Mouse (Mus musculus) gastrocnemius, postnatal 10 days (tissue): ENCODE results near the gene Ltbp2. TPM values are rescaled to one million over a fixed set of nuclear protein-coding genes. Genes with fewer than 3 reads are reported as not detected.
A peak's percentile ranks its signal among the peaks of the same experiment; 100 is the strongest.

Experiments used
- DNase-seq: peaks from one replicate; pipeline ENCODE4 v3.0.0; 2021; ENCODE audit warnings: mixed read lengths
- total RNA-seq, 2 experiments: library from RNA; stranded (reverse); gene quantifications; 2 replicates each; pipeline ENCODE4 v1.2.3; 2021

Ltbp2 gene
- total RNA-seq, 2 experiments from 2014 or later, result 1.9 to 2.5 TPM

DNA sequence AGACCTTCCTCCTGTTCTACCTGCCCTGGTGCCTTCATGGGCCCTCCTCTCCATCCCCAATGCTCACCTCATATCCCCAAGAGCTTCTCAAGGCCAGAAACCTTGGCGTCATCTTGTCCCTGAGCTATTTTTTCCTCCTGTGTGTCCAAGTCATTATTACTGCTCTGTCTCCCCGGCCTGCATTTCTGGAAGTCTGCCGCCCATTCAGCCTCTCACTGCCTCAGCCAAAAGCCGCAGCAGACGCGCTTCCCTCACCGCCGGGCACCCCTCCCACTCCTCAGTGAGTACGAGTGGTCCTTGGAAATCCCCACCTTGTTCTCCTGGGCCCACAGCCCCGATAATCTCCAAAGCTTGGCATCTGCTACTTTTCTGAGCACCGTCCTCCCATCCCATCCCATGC, 3.8 kb upstream of the Ltbp2 start:
- DNase-seq, result peak; percentile 38

DNA sequence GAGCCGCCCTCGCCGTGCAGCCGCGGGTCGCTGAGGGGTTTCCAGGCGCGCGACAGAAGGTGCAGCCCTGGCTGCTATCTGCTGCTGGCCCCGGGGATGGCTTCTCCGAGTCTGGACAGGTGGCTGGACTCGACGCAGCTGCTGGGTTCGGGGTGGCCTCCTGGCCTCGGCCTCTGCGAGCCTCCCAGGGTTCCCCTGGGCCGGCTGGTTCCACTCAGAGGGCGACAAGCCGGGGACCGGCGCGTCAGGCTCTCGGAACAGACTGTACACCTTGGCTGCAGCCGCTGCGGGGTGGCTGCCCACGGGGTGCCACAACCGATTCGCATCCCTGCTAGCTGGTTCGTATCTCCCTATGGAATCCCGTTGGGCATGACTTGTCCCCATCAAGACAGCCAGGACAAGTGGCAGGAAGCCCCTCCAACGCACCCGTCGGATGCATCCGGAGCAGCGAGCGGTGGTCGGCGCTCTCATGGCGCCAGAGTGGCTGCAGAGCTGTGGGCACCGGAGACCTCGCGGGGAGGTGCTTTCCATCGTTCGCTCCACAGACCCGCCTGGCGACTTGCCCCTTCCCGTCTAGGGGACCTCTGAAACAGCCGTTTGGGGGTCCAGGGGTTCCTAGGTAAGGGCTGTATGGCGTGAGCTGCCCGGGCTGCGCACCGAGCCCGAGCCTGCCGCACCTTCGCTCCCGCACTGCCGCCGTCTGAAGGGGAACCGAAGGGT, 411 bp downstream of the Ltbp2 start:
- DNase-seq, result peak; percentile 25

DNA sequence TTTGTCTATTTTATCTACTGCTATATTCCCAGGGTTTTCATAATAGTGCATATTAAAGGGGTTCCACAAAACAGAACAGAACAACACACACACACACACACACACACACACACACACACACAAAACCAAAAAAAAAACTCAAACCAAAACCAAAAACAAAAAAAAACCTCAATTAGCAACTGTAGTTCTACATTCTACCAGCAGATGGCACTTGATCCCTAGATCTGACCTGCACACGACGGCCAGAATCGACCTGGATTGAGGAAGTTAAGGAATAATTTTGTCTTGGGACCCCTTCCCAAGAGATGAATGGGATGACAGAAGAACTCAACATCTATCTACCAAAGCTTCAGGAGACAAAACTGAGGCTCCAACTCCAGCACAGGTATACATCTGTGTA, 2.9 kb downstream of the Ltbp2 start:
- no peak for DNase-seq

DNA sequence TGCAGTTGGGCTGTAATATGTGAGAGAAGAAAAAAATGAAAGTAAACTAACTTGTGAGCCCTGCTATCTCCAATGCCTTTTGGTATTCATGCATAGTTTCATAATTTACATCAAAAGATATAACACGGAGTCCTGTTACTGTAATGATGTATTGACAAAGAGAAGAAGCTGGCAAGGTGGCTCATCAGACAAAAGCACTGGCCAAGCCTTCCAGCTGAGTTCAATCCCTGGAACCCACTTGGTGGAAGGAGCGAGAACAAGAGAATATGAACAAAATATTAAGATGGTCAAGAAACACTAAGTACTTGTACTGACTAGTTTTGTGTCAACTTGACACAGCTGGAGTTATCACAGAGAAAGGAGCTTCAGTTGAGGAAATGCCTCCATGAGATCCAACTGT, 4.0 kb downstream of the Ltbp2 start:
- no peak for DNase-seq

DNA sequence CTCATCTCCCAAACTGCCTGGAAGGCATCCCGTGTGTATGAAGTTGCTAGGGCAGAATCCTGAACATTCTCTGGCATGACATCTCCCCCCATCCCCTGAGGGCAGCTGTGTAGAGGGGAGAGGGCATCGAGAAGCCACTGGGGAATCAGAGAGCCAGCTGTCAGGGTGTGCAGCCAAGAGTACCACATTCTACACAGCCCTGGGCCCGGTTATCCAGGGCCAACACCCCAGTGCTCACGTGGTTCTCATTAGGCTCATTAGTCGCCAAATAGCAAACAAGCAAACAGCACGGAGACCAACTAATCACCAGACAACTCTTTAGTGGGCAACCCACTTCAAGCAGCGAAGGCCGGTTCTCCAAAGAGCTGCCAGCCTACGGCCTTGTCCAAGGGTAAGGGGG, 10.9 kb downstream of the Ltbp2 start:
- DNase-seq, result no peak

DNA sequence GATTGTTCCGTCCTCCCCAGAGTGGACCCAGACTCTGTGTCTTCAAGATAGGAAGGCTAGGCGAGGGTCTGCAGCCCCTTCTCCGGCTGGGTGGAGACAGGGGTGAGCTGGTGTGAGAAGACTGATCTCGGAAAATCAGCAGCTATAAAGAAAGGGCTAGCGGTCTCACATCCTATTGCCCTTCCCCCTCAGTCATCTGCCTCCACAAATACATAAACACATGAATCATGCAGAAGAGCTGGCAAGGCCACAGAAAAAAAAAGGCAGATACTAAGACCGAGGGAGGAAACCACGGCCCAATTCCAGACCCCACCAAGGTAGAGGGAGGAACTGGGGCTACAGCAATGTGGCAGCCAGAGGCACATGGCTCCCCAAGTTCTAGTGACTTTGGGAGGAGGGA, 11.5 kb downstream of the Ltbp2 start:
- no peak for DNase-seq

DNA sequence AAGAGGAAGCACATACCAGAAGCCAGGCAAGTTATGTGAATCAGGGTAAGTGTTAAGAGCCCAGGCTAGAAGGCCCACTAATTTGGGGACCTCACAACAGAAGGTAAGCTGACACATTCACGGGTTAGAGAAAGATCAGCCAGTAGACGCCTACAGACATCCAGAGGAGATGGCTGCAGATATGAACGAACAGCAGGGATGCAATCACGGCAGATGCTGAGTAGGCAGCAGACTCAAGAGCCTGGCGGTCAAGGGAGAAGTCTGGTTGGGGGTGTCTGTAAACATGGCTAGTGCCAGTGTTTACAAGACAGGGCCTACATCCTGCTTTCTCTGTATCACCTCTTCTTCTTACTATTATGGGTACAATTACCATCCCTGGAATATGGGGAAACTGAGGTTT, 13.1 kb downstream of the Ltbp2 start:
- DNase-seq, result no peak

DNA sequence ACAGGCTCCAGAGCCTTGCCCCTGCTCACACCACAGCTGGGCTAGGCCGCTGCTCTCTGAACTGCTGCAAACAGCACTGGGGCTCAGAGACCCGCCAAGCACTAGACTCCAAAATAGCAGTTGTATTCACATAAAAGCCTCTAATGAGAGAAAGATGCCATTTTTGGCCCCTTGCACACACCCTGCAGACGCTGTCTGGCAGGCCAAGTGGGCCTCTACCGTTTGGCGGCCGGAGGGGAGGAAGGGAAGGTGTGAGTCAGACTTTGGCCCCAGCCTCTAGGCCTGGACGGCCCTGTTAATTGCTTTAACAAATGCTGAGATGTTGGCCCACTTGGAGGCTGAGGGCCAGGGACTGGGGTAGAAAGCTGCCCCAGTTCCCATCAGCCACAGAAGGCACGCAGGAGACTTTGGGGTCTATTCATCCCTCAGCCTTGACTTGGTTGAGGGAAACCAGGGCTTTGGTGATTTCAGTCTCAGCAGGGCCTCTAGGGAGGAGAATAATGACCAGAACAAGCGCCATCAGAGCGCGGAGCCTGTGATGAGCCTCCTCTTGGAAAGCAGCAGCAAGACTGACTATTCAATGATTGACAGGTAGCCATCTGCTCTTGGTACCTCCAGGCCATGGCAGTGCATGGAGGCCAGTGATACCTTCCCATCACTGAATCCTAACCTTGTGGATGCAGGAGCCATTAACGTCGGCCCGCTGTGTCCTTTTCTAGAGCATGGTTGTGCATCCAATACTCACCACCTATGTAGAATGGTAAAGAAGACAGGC, 14.0 kb downstream of the Ltbp2 start:
- peak; percentile 57 for DNase-seq

DNA sequence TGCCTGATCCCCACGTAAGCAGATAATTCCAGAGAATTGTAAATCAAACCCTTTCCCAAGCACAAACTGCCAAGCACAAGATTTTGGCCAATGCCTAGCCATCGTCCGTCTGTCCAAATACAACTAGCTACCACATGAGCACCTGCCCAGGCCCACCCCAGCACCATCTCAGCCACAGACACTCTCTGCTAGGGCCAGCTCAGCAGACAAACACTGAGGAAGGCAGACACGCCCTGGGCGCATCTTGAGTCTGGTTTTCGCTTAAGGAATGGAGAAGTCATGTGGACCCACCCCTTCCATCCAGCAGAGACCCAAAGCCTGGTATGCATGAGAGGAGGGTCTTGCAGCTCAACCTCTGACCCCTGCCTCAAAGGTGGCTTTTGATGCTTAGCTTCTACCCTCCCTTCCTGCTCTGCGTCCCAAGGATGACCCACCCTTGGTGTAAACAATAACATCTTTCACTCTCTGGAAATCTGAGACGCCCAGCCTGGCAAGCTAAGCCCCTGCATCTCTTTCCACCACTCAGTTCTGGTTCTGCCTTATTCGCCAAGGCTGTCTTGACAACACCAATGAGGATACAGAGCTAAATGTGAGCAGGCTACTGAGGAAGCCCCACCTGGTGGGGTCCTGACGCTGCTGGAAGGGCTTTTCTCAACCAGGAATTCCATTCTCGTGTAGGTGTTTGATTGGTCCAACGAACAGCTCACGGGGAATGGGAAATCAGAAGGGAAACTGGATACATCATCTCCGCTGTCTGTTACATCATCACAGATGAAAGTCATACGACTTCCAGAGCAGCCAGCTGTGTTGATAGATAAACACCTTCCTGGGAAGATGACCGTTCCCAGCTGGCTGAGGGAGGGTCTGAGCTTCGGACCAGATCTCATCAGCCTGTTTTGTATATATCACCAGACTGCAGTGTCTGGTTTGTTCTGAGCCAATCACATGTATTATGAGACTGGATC, 17.9 kb downstream of the Ltbp2 start:
- DNase-seq, result no peak

DNA sequence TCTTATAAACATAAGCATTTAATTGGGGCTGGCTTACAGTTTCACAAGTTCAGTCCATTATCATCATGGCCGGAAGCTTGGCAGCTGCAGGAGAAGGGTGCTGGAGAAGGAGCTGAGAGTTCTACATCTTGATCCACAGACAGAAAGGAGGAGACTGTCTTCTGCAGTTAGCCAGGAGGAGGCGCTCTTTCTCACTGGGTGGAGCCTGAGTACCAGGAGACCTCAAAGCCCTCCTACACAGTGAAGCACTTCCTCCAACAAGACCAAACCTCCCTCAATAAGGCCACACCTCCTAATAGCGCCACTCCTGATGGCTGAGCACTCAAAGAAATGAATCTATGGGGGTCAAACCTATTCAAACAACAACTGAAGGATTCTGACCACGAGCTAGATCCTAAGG, 18.6 kb downstream of the Ltbp2 start:
- DNase-seq, result no peak

DNA sequence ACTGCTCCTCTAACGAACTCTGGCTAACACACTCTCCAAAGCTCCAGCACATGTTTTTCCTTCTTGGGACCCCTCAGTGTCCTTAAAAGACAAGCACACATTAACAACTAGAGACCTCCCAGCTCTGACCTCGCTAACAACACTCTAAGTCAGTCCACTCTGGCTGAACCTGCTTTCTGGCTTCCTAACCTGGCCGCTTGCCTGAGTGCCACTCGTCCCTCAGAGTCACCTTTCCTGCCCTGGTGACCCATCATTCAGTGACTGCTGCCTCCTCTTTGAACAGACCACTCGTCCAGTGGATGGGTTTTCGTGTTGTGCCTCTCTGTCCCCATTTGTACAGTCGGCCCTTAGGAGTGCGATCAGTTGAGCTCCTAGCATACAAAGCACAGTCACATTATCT, 19.8 kb downstream of the Ltbp2 start:
- no peak for DNase-seq

DNA sequence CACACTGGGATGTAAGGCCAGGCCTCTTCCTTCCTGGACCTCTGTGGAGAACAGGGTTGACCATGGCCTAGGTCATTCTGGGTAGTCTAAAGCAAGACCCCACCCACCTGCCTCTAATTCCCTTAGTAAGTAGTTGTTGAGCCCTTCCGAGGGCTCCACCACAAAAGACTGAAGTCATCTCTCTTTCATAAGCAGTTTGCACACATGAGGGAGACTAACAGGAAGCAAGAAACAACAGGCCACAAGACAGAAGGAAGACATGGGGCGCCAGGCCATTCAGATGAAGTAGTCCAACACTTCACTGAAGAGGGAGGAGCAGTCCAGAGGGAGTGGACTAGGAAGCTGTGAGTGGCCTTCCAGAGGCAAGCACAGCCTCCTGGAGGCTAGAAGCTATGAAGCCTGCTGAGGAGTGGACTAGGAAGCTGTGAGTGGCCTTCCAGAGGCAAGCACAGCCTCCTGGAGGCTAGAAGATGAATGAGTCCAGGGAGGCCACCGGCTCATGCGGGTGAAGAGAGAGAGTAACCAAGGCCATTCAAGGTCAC, 21.2 kb downstream of the Ltbp2 start:
- no peak for DNase-seq

DNA sequence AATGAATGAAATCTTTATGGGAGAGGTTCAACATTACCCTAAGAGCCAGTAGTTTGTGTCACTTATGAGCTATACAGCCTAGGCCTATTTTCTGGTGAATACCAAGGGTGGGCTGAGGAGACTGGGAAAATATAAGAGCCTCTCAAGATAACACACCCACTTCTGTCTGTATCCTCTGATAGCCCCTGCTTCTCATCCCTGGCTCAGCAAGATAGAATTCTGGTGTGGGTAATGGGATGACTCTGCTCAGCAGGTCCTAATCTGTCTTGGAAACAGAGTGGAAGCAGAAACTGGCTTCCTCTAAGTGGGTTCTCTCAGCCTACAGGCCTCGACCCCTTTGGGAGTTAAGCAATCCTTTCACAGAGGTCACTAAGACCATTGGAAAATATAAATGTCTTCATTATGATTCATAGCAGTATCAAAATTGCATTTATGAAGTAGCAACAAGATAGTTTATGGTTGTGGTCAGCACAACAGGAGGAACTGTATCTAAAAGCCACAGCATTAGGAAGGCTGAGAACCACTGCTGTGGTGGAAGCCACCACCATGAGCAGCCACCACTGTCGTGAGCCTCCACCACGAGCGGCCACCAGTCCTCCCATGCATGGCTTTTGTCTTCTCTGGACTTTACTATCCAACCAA, 21.8 kb downstream of the Ltbp2 start:
- DNase-seq, result no peak

DNA sequence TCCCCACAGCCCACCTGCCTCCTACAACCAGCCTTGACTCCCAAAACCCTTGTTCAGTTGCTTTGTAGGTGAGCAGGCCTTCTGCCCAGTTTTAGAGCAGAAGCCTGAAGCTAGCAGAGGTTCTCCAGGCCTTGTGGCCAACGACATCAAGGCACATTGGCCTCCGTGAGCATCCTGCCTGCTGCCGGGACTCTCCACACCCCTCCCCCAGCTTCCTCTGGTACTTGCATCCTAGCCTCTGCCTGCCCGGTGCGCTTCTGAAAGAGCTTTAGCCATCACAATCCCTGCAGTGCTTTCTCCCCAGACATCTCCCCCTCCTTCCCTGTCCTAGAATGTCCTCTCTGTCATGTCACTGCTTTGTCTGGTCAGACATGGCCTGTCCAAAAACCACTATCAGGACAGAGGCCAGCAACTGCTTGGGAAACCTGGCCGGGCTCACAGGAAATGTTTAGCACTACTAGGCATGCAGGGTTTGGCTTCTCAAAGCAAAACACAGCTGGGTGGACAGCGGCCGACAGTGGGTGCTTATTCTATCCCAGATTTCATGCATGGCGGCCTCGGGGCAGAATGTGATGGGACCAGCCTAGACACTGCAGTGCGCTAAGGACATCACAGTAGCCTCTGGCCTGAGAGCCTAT, 24.8 kb downstream of the Ltbp2 start:
- peak; percentile 30 for DNase-seq

DNA sequence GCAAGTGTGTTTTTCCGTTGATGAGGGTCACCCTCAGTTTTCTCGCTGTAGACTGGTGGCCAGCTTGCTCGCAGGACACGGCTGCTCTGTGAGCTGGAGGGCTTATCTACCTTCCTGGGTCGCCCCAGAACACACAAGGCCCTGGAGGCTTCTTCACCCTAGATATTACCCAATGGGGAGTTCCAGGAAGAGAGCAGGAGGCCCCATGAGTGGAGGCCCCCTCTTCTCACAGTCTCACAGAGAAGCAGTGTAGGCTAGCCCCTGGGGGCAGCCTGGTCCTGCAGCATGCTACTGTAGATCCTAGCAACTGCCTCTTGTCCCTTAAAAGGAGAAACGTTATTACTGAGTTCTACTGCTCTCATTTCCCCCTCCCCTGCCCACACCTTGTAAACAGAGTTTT, 28.4 kb downstream of the Ltbp2 start:
- DNase-seq, result no peak

DNA sequence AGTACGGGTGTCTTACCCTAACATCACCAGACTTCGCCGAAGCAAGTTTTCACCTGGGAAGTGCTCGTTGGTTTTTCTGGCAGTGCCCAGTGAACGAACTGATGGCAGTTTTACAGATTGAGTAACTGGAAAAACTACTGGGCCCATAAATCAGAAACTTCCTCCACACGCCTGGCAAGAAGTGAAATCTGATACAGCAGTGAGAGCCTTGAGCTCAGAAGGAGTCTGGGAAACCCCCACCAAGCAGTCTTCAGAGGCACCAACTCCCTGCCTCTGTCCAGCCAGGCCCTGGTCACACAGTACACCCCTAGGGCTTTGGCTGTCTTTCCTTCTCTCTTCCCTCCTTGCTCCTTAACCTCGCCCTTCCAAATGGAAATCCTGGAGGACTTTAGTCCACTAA, 28.9 kb downstream of the Ltbp2 start:
- no peak for DNase-seq

DNA sequence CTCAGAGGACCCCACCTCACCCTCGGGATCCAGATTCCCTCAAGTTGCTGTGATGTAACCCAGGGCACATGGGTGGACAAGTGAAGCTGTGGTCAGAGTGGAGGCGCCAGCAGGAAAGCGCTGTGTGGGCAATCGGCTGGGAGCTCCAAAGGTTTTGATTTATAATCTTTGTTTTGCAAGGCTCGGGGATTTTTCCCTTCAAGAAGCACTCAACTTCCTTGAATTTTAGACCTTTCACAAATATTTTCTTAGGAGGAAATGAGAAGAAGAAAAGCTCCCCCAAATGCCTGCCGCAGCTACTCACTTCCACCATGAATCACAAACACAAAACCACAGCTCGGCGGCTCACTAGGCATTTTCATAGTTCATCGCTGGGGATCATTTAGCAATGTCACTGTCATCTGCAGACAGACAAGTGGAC, 29.7 kb downstream of the Ltbp2 start:
- no peak for DNase-seq

DNA sequence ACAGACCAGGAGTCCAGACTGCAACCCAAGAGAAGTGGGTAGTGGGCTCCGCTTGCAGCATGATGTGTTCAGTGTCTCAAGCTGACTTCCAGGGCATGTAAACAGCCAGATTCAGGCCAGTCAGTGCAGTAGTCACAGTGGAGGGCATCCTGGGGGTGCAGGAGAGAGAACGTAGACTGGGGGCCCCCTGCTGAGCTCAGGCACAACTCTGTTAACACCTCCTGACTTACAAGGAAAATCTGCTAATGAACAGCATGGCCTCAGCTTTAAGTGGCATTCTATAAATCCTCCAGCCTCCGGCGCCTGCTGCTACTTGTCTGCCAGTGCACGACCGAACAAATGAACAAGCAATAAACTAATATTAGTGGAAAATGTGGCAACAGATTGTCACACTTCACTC, 33.6 kb downstream of the Ltbp2 start:
- no peak for DNase-seq

DNA sequence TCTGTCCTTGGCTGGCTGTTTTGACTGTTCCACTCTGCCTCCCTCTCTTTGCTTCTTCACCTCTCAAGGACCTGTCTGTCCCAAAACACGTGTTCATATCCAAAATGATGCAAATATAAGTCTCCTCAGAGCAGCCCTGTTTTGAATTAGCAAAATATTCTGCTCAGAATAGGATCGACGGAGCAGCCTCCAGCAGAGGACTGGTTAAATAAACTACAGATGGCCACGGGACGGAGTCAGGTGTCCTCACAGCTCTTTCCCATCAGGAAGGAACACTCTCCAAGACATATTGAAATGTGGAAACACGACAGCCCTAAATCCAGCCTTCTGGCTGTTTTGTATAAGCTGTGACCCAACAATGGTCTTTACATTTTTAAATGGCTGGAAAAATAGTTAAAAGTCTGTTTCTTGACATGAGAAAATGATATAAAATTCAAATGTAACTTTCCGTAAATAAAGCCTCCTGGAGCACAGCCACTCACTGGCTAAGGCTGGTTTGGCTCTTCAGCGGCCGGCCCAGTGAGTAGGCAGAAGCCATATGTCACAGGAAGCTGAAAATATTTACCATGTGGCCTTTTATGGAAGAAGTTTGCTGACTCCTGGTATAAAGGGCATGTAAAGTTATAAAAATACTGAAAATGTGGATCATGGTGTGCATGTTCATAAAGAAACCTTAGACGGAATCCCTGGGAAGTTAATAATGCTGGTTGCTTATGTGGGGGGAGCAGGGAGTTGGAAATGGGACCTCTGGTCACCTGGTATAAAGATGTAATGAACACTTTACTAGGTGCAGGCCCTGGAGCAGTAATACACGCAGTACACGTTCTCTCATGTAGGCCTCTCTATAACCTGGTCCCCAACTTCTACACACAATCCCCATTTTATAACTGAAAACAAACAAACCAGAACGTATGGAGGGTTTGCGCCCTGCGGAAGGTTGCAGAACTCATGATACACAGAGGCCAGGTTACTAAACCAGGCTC, 34.9 kb downstream of the Ltbp2 start:
- no peak for DNase-seq

DNA sequence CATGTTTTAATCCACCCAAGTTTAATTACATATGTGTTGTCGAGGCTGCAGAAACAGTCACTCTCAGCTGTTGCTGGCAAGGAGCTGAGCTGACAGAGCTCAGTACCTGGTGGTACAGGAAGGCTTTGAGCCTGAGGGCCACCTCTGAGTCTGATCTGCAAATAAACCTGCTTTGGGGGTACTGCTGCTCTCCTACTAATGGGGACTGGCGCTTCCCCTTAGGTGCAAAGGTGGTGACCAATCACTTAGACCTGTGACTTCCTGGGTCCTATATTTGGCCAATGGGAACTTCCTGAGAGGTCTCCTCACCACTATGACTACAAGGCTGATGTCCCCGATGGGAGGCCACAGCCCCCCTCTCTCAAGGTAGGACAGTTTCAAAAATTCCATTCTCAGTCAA, 35.6 kb downstream of the Ltbp2 start:
- no peak for DNase-seq
